Mouse (Mus musculus): ENCODE measurements around the gene Tmem123.

The Tmem123 gene

DNA sequence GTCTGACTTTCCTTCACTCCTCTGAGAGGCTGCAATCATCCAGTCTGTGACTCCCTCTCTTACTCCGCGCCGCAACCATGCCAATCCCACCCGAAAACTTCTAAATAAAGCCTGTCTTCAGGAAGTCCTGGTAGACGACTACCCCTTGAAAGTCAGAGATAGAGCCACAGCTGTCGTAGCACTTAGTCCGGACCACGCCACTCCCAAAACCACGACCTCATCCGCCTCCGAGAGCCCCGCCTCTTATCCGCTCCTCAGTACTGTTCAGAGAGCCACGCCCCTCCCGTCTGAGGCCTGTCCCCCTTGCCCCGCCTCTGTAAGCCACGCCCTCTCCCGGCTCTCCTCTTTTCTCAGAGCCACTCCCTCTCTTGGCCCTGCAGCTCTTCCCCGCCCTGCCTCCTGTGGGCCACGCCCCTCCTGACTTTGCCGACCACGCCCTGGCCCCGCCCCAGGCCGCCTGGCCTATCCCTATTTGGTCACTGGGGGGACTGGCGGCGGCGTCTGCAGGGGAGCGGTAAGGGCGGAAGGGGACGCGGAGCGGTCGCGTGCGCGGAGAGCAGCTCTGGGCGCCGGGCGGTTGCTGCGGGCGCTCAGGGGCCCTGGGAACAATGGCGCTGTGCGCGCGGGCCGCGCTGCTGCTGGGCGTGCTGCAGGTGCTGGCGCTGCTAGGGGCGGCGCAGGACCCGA lies at the start of gene Tmem123:
Gene Tmem123 (plus strand): TSS at position 428 of the 687 bp plus-strand sequence.
- ATAC-seq (ENCODE audit: insufficient number of reproducible peaks, low FRiP score, low TSS enrichment) = peak; percentile 95

DNA sequence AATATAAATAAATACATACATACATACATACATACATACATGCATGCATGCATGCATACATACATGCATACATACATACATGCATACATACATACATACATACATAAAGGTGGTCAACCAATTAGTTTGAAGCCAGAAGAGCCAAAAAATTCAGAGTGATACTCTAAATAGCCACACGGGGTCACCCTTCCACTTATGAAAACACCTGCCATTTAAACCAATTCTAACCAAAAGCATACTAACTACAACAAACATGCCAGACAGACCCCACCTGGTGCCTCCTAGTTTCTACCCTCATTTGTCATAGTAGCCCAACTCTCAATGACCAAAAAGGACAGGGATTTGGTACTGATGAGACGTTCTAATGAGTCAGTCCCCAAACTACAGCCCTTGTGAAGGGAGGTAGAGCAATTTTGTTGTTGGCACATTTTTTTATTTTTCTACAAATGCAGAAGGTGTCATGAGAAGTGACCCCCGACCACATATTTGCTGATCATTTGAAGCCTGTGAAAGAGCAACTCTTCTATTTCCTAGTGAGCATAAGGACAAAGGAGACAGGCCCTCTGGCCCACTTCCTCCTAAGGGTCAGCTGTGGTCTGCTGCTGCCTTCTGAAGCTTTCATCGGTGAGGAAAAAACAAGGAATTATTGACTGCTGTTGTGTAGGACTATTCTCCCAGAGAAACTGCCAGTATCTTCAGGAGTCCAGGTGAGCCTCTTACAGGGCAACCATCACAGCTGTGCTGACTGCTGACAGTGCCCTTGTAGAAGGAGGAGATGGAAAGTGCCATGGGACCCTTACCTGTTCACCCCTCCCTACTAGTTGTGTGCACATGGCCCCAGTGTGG lies 49.6 kb upstream of the Tmem123 start:
- peak; percentile 31; the same call in 1 of the 2 replicates for ATAC-seq (ENCODE audit: insufficient number of reproducible peaks, low FRiP score, low TSS enrichment)

DNA sequence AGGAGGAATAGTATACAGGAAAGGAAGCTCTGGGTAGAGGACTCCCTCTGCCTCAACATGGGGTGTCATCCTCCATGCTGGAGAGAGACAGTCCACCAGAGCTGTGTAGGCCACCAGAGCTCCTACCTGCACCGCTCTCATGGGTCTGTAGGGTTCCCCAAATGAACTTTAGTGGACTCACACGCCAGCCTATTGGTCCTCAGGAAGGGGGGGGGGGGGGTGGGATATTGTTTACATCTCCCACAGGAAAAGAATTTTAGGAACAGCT lies 49.0 kb upstream of the Tmem123 start:
- ATAC-seq (ENCODE audit: insufficient number of reproducible peaks, low FRiP score, low TSS enrichment) = no peak

DNA sequence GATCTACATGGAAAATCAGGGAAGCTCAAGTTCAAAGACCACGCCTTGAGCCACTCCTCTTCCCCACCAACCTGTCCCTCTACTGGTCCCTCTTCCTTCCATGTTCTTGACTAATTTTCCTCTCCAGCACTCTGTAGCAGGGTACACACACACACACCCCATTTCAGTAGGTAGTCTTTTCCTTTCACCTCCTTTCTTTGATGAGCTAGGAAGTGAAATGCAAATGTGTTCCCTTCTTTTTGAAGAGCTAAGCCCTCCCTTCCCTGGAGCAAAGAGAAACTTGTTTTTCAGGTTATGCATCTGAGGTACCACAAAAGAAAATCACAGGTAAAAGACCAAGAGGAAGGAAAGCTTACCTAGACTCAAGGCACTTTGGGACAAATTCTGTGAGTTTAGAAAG lies 42.3 kb upstream of the Tmem123 start:
- ATAC-seq (ENCODE audit: insufficient number of reproducible peaks, low FRiP score, low TSS enrichment) = no peak

DNA sequence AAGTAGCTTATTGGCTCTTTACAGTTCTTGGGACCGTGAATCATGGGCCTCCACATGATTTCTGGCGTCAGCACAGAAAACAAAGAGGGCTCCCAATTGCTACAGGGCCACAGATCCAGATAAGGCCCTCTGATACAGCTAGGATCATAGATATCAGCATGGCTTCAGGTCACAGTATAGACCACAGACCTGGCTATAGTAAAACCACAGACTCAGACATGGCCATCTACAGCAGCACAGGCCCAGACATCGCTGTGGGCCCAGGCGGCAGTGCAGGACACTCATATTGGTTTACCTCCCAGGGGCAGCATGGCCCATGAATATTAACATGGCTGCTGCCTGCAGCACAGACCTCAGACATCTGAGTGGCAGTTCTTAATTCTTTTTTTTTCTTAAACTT lies 34.8 kb upstream of the Tmem123 start:
- no peak for ATAC-seq (ENCODE audit: insufficient number of reproducible peaks, low FRiP score, low TSS enrichment)

DNA sequence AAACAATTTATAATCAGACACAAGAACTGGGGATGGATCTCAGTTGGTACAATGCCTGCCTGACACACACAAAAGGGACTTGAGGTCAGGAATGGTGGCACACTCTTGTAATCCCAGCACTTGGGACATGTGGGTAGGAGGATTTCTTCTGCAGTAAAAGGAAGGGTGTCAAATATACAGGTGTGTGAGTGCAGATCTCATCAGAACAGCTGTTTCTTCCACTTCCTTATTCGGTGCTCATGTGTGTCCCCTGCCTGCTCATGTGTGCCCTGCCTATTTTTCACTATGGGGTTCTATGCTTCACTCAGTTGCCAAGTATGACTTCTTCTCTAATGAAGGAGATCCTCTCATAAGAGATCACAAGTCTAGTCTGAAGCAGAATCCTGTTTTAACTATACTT lies 21.1 kb upstream of the Tmem123 start:
- ATAC-seq (ENCODE audit: insufficient number of reproducible peaks, low FRiP score, low TSS enrichment) = no peak

DNA sequence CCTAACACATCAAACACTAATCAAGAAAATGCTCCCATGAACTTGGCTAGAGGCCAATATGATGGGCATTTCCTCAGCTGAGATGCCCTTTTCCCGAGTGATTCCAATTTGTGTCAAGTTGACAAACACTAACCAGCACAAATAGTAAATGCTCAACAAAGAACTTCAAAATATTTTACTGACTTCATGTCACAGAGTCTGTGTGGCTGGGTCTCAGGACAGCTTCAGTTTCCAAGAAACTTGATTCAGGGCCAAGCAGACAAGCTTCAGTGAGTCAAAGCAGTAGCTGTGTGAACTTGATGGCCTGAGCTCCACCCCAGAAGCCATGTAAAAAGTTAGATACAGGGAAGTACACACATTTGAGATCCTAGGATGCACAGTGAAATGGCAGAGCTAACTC lies 19.7 kb upstream of the Tmem123 start:
- ATAC-seq (ENCODE audit: insufficient number of reproducible peaks, low FRiP score, low TSS enrichment) = no peak

DNA sequence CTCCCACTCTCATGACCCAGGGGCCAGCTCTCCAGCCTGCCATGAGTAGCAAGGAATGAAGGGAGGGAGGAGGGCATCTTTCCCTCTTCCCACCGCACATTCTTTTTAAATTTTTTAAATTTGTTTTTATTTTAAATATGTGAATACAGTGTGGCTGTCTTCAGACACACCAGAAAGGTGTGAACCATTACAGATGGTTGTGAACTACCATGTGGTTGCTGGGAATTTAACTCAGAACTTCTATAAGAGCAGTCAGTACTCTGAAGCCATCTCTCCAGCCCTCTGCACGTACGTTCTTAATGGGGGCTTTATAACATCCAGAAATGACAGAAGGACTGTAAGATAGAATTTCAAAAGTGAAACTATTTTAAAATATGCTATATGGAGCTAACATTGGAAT lies 15.0 kb upstream of the Tmem123 start:
- ATAC-seq (ENCODE audit: insufficient number of reproducible peaks, low FRiP score, low TSS enrichment) = no peak

DNA sequence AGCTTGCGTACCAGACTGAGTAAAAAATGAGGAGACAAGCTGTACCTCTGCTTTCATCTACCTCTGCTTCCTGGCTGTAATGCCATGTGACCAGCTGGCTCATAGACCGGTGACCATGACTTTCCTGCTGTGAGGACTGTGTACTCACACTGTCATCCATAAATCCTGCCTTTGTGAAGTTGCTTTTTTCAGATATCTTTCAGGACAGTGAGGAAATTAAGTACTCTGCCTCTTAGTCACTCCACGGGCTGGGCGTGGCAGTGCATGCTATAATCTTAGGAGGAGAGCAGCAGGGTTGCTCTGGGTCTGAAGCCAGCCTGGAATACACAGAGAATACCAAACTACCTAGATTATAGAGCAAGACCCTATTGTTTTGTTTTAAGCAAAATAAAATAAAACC lies 14.3 kb upstream of the Tmem123 start:
- no peak for ATAC-seq (ENCODE audit: insufficient number of reproducible peaks, low FRiP score, low TSS enrichment)

DNA sequence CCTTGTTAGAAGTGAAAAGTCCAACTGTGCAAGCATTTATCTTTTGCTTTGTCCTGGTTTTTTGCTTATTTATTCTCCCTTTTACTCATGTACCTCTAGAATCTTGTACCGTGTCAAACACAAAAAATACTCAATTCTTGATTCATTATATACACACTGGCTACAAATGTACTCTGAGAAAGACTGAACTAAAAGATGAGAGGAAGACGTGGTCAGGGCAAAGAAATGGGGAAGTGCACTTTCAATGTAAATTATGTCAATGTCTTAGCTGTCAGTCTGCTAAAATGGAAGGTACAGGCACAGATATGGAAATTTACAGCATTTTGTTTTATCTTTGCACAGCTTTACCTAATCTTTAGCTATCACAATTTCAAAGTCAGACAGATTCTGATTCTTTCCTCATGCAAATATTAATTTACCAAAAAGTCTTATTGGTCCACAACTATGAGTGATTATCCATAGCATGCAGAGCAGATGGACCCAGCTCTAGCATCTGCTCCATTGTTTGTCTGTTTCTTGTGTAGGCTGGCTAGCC lies 7.9 kb upstream of the Tmem123 start:
- no peak for ATAC-seq (ENCODE audit: insufficient number of reproducible peaks, low FRiP score, low TSS enrichment)

DNA sequence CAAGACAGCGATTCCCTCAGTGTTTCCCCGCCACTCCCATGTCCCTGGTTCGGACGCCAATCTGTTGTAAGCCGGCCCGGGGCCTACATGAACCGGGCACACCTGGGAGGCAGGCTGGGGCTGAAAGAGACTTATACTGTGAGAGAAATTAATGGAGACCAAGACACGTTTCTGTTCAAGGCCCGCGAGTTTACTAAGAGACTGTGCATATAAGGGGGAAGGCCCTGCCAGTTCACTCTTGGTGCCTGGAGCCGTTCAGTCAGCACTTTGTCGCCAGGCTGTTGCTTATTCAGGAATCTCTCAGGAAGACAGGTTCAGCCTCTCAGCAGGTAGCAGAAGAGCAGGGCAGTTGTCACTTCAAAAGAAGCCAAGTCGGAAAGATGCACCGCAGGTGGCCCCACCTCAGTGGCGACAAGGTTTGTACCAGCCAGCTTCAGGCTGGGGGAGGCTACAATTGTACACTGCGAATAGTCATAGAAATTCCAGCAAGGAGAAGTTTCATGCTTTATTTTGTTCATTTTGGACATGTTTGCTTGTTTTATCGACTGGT lies 1.9 kb upstream of the Tmem123 start:
- ATAC-seq (ENCODE audit: insufficient number of reproducible peaks, low FRiP score, low TSS enrichment) = no peak

DNA sequence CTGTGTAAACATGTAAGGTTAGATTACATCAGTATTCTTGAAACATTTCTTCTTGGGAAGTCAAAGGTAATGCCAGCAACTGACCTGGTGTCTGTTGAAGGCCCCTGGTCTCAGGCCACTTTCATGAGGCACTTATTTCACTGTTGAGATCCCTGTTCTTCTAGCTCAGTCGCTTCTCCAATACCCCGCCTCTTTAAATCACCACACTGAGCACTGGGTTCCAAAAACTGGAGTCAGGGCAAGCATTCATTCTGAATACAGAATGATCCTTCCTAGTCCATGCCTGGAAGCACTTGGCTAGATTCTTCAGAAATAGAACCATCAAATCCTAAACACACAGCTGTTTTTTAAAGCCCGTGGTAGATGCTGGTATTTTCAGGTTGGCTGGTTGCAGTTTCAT lies 1.1 kb upstream of the Tmem123 start:
- ATAC-seq (ENCODE audit: insufficient number of reproducible peaks, low FRiP score, low TSS enrichment) = no peak

DNA sequence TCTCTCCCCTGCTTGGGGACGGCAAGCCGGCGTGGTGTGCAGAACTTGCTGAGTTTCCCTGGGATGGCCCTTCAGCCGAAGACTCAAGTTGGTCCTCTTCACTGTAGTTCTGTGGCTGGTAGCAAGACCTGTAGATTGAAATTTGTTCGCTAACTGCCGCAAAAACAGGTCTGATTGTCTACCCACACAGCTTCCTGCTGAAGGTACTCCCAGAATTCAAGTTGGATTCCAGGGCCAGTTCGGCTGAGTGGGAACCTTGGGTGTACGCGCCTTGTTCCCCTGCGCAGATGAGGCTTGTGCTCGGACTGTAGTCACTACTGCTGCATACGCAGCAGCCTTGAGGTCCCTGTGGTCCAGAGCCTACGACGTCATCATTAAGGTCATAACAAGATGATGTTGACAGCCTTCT lies 626 bp downstream of the Tmem123 start:
- peak; percentile 46 for ATAC-seq (ENCODE audit: insufficient number of reproducible peaks, low FRiP score, low TSS enrichment)

DNA sequence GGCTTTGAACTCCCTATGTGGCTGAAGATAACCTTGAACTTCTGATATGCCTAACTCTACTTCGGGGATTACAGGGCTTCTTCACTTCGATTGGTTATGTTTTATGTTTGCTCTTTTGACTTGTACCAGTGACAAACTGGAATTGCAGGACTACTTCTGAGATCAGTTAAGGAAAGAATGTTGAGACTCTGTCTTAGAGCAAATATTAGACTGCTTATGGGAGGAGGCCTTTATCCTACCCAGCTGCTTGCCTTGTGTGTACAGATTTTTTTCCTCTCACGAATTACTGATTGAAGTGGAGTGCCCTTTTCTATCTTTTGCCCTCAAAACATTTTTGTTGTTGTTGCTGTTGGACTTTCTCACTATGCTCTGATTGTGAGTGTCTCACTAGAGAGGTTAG lies 1.4 kb downstream of the Tmem123 start:
- ATAC-seq (ENCODE audit: insufficient number of reproducible peaks, low FRiP score, low TSS enrichment) = no peak

DNA sequence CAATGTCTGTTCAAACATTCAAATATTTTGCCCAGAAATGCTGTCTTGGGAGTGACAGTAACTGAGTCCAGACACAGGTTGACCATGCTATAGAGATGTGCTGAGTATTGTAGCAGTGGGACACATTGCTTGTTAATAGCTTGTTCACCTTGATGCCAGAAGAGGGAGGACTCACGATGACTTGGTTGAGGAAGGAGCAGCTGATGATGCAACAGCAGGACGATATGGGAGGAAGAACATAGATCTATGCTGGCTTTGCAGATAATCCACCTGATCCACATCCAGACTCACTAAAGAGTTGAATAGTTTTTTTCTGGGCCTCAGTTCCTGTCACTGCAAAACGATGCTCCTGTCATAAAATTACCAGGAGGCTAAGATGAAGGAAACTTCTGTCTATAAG lies 2.7 kb downstream of the Tmem123 start:
- no peak for ATAC-seq (ENCODE audit: insufficient number of reproducible peaks, low FRiP score, low TSS enrichment)

DNA sequence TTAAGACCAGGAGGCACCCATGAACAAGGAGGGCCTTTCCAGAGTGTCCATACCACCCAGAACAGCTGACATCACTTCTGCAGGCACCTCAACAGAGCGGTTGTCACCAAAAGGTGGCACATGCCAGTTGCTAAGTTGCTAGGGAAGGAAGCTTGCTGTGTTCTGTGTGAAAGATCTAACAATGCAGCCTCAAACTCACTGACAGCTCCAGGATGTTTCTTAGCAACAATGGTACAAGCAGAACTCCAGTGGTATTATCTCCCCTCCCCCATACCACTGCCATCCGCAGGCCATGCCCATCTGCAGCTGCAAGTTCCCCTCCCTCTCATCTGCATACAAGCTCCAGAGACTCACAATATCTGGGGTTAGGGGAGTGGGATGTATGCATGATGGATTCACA lies 3.7 kb downstream of the Tmem123 start:
- no peak for ATAC-seq (ENCODE audit: insufficient number of reproducible peaks, low FRiP score, low TSS enrichment)

DNA sequence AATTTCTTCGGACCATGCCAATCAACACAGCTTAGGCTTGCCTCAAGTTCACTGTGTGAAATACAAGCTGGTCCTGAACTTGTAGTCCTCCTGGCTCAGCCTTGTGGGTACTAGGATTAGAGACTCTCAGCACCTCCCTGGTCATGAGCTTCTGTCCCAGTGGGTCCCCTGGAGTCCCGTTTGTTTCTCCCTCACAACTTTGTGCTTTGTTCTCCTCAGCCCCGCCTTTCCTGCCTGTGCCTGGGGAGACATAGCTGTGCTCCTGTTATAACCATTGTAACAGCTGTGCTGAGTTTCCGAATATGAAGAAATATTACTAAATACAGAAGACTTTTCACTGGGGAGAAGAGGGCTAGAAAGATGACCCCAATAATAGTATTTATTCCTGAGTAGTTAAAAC lies 5.2 kb downstream of the Tmem123 start:
- no peak for ATAC-seq (ENCODE audit: insufficient number of reproducible peaks, low FRiP score, low TSS enrichment)

DNA sequence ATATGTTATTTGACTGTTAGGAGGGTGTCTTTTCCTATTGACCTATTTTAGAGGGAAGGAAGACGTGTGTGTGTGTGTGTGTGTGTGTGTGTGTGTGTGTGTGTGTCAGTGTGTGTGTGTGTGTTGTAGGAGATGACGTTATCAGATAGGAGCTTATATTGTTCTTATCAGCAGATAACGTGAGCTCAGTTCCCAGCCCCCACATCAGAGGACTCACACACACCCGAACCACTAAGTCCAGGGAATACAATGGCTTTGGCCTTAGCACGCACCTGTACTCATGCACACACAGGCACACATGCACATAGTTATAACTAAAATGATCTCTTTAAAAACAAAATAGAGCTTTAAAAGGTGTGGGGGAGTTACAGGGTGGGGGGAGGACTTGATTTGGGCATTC lies 5.7 kb downstream of the Tmem123 start:
- no peak for ATAC-seq (ENCODE audit: insufficient number of reproducible peaks, low FRiP score, low TSS enrichment)

DNA sequence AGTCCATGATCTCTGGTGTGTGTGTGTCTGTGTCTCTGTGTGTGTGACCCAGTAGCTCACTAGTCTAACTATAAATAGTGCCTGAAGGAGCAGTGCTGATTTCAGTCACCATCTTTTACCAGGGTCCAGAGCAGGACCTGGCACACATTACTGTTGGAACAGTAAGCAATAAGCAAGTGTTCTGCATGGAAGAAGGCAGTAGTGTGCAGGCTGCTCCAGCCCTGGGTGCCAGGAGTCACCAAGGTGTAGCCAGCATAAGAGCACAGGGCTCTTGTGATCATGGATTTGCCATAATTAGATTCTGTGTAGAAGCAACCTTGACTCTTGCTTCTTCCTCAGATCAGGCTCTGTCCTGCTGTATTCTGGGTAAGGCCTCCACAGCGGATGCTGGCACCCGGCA lies 8.5 kb downstream of the Tmem123 start:
- ATAC-seq (ENCODE audit: insufficient number of reproducible peaks, low FRiP score, low TSS enrichment) = 0 out of 2 replicates have a peak, but pooled peaks have one; percentile 26

DNA sequence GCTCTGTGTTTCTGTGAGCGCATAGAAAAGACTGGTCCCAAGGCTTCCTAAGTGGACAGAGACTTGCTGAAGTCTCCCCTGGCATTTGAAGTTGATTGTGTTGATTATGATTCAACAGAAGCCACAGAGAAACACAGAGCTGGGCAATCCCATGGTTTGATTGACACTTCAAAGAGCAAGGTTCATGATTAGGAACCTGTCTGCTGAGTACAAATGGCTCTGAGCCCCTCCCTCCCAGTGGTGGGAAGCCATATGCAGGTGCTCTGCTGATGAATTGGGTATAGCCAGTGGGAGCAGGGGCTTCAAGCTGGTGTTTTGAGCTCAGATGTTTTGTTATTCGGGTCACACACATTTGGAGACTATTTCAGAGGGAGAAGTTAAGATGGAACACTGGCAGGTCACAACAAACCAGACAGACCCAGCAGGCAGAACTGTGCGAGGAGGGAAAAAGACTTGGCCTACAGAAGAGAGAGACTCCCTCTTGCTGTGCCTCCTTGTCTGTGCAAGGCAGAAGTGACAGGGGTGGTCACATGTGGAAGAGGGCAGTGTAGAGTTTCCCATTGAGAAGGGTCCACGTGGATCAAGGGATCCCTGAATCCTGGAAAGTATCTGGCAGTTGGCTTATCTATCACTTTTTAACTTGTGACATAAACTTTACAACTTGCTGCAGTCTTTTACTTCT lies 9.1 kb downstream of the Tmem123 start:
- no peak for ATAC-seq (ENCODE audit: insufficient number of reproducible peaks, low FRiP score, low TSS enrichment)

DNA sequence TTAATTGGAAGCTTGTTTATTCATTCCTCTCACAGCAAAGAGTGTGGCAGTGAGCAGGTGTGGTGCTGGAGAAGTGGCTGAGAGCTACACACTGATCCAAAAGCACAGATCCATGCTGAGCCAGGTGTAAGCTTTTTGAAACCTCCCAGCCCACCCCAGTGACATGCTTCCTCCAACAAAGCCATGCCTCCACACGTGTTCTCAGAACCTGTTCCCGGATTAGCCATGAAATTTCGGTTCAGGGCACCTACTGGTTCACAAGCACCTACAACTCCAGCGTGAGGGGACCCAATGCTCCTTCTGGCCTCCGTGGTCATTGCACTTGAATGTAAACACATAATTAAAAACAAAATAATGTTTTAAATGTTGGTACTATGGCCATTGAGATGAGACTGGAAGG lies 9.8 kb downstream of the Tmem123 start:
- ATAC-seq (ENCODE audit: insufficient number of reproducible peaks, low FRiP score, low TSS enrichment) = no peak
